Mouse (Mus musculus) regulatory T cell (primary cell): ENCODE results near the gene Gm37240.

Experiments used
- in situ Hi-C: fragments of 300-600 bp; cut with MboI, MseI; formaldehyde crosslinking; loops from one replicate; pipeline ENCODE4 v1.15.1; 2025; ENCODE audit warnings: high pct_unique_total_duplicates

Gm37240 gene

GRCm38 (mm10) chr3:84619725-84620124 is 1267.6 kb downstream of the Gm37240 start:
- in situ Hi-C loops = no loop called here

- in situ Hi-C loops = no loop called here
Measured at GRCm38 (mm10) chr3:84619056-84619455, 1268.3 kb downstream of the Gm37240 start.

GRCm38 (mm10) chr3:84618627-84619026 is 1268.7 kb downstream of the Gm37240 start:
- in situ Hi-C loops = no loop called here

- in situ Hi-C loops = no loop called here
Measured at GRCm38 (mm10) chr3:84615856-84616225, 1271.5 kb downstream of the Gm37240 start.

GRCm38 (mm10) chr3:84615050-84615855 is 1272.1 kb downstream of the Gm37240 start:
- in situ Hi-C loops = no loop called here

- in situ Hi-C loops = no loop called here
Measured at GRCm38 (mm10) chr3:84610183-84610710, 1277.1 kb downstream of the Gm37240 start.

- in situ Hi-C loops = no loop called here
Measured at GRCm38 (mm10) chr3:84603212-84603611, 1284.1 kb downstream of the Gm37240 start.

GRCm38 (mm10) chr3:84602759-84603158 is 1284.6 kb downstream of the Gm37240 start:
- in situ Hi-C loops = no loop called here

- in situ Hi-C loops = no loop called here
Measured at GRCm38 (mm10) chr3:84601870-84602495, 1285.3 kb downstream of the Gm37240 start.

- in situ Hi-C loops = no loop called here
Measured at GRCm38 (mm10) chr3:84598756-84599155, 1288.6 kb downstream of the Gm37240 start.

- in situ Hi-C loops = no loop called here
Measured at GRCm38 (mm10) chr3:84597996-84598734, 1289.2 kb downstream of the Gm37240 start.

- in situ Hi-C loops = no loop called here
Measured at GRCm38 (mm10) chr3:84595677-84596234, 1291.6 kb downstream of the Gm37240 start.

- in situ Hi-C loops = no loop called here
Measured at GRCm38 (mm10) chr3:84594894-84595676, 1292.2 kb downstream of the Gm37240 start.

GRCm38 (mm10) chr3:84593274-84593673 is 1294.0 kb downstream of the Gm37240 start, which contains the start of gene Tigd4:
Tigd4 (plus strand) TSS chr3:84593574.
- in situ Hi-C loops = no loop called here

GRCm38 (mm10) chr3:84586736-84587135 is 1300.6 kb downstream of the Gm37240 start:
- in situ Hi-C loops = no loop called here

GRCm38 (mm10) chr3:84582913-84583276 is 1304.4 kb downstream of the Gm37240 start:
- in situ Hi-C loops = no loop called here

GRCm38 (mm10) chr3:84582023-84582912 is 1305.0 kb downstream of the Gm37240 start, which contains the start of gene Arfip1:
Arfip1 (minus strand) TSS chr3:84582625.
- in situ Hi-C loops = no loop called here

- in situ Hi-C loops = no loop called here
Measured at GRCm38 (mm10) chr3:84581696-84582022, 1305.7 kb downstream of the Gm37240 start.

- in situ Hi-C loops = no loop called here
Measured at GRCm38 (mm10) chr3:84580716-84581115, 1306.6 kb downstream of the Gm37240 start.

GRCm38 (mm10) chr3:84570501-84570900 is 1316.8 kb downstream of the Gm37240 start:
- in situ Hi-C loops = loop anchor here (5.0 kb wide), 1 partner anchor 87 kb away; no protein-coding TSS in a partner anchor
